Mouse (Mus musculus) embryonic stem cell, embryonic (primary cell): ENCODE data around the gene Numb.

Experiments used
- CTCF ChIA-PET, 4 experiments: fragments of 300-600 bp in 2 of 4; fragments of 350-600 bp in 2 of 4; sonication (Branson Sonifier 250); formaldehyde crosslinking; loops; one replicate each; lab custom pipeline; 2022; ENCODE audit warnings: inconsistent platforms in 2 of 4; lab: Charles Lee
- POLR2A ChIA-PET, 4 experiments: fragments of 300-600 bp in 2 of 4; fragments of 350-600 bp in 2 of 4; sonication (Branson Sonifier 250); formaldehyde crosslinking; loops; one replicate each; lab custom pipeline; 2022; ENCODE audit warnings: antibody characterized with exemption in 4 of 4, inconsistent platforms in 1 of 4; lab: Charles Lee

Gene Numb

DNA sequence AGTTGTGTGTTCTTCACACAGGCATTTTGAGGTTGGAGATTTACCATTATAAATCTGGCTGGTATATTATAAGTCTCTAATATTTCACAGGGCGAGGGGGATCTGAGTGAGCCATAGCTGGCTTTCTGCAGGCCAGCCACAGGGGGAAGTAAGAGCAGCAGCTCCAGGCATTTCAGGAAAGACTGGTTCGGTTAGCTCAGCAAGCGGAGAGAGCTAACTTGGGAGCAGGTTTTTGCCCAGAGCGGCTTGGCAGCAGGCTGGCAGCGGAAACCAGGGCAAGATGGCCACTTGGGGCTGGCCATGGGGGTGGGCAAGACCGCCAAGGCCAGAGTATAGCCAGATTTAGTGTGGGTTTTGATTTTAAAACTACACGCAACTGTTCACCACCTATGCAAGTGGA is 39.2 kb downstream of the Numb start:
- ChIA-PET CTCF (interaction anchor here in 2 of 4 experiments (0.6 kb wide), 3 partner anchors 63 to 1638 kb away, joined by 3 to 4 read pairs (median 3); no protein-coding TSS in a partner anchor), POLR2A (interaction anchor here in 2 of 4 experiments (1.0 to 1.8 kb wide), 8 partner anchors 10 to 179 kb away, joined by 3 to 5 read pairs (median 3); no protein-coding TSS in a partner anchor)

DNA sequence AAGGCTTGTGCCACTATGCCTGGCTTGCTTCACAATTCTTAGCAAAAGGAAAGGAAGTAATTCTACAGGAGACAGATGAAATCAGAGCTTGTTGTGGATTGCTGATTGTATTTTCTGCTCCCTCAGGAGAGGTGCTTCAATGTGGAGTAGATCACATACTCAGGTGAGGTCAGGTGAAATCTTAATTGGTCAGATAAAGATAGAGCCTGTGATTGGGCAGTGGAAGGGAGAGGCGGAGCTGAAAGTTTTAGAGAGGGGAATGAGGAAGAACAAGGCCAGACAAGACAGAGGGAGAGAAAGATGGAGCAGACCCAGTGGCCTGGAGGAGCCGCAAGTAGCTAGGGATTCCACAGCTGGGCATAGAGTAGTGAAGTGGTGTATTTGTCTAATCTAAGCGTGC is 39.6 kb downstream of the Numb start:
- ChIA-PET POLR2A (interaction anchor here in 3 of 4 experiments (0.6 to 1.8 kb wide), 15 partner anchors 10 to 1329 kb away, joined by 3 to 5 read pairs (median 3); partner anchors contain the start of gene Riox1 (in 1 of the 3)), CTCF (interaction anchor here in 1 of 4 experiments (0.6 kb wide), 1 partner anchor 64 kb away, joined by 3 read pairs; no protein-coding TSS in a partner anchor)

DNA sequence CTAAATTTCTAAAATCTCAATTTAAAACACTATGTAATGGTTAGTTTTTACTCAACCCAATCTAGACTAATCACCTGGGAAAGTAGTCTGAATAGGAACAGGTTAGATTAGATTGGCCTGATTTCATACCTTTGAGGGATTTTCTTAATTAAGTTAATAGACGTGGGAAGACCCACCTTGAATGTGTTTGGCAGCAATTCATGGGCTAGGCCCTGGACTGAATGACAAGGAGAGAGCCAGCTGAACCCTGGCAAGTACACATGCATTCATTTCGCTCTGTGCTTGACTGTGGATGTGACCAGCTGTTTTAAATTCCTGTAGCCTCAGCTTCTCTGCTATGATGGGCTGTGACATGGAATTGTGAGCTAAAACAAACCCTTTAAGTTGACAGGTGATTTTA is 40.8 kb downstream of the Numb start:
- POLR2A ChIA-PET = interaction anchor here in 2 of 4 experiments (0.7 to 1.7 kb wide), 6 partner anchors 19 to 325 kb away, joined by 3 to 6 read pairs (median 4); partner anchors contain the start of gene Riox1 (in 1 of the 2)

DNA sequence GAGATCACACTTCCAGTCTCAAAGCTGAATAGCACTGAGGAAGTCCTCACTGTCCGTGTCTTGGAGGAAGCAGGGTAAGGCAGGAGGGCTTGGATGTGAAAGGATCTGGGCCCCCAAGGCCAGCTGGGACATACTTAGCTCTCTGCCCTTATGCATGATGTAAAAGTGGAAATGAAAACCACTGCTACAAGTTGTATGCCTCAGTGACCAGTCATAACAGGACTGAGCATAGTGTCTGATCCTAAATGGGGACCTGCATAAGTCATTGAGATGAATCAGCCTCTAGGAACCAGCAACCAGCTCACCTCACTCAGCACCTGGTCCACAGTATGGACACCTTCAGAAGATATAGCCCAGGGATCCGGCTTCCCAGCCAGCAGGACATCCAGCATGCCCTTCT is 46.6 kb downstream of the Numb start:
- ChIA-PET CTCF (no interaction called here), POLR2A (interaction anchor here in 1 of 4 experiments (0.6 kb wide), 1 partner anchor 81 kb away, joined by 3 read pairs; no protein-coding TSS in a partner anchor)

More for the DNA sequence above, 40.8 kb downstream of the Numb start:
- CTCF ChIA-PET = interaction anchor here in 1 of 4 experiments (0.7 kb wide), 1 partner anchor 107 kb away, joined by 4 read pairs; no protein-coding TSS in a partner anchor

DNA sequence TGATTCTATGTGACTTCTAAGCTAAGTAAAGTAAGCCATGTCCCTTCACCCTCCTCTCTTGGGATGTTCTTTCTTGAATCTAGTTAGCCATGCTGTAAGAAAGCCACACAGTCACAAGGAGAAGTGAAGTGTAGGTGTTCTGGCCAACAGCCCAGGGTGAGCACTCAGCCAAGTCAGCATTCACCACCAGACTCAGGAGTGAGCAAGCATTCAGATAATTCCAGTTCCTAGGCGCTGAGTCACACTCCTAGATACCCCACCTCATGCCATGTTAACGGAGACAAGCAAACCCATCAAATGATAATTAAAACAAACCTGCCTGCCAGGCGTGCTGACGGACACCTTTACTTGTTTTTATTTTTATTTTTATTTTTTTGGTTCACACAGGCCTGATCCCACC is 47.1 kb downstream of the Numb start:
- ChIA-PET CTCF (interaction anchor here in 2 of 4 experiments (0.7 kb wide), 2 partner anchors 9 to 81 kb away, joined by 8 to 14 read pairs; no protein-coding TSS in a partner anchor), POLR2A (interaction anchor here in 2 of 4 experiments (0.6 to 0.7 kb wide), 2 partner anchors 82 to 1050 kb away, joined by 3 to 5 read pairs; no protein-coding TSS in a partner anchor)

DNA sequence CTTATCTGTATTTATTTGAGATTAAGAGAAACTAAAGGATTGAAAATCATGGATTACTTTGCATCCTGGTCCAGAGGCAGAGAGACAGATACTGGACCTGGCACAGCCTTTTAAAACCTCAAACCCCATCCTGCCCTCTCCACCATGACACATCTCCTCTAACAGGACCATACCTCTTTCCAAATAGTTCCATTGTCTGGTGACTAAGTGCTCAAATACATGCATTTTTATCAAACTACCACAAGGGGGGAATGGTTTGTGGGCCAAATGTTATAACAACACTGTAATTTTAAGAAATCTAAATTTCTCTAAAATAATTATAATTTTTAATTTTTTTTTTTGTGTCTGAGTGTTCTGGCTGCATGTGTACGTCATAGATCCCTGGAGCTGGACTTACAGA is 57.2 kb downstream of the Numb start:
- ChIA-PET POLR2A (no interaction called here), CTCF (no interaction called here)

DNA sequence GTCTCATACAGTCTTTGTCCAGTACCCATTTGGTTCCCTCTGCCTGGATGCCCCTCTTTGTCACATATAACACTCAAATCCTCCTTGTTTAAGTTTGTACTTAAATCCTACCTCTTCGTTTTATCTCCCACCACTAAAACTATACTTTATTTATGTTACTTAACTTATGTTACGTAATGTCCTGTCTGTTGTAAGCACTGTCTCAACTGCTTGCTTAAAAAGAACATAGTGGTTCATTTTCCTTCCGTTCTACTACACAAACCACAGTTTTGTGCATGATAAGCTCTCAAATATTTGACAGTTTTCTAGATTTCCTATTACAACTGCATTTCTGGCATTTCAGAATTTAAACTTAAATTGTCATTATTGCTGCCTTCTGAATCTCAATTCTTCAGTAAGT is 59.9 kb downstream of the Numb start:
- CTCF ChIA-PET = no interaction called here
- POLR2A ChIA-PET = interaction anchor here in 1 of 4 experiments (0.5 to 0.9 kb wide), 2 partner anchors 10 to 19 kb away, joined by 3 to 4 read pairs; no protein-coding TSS in a partner anchor

DNA sequence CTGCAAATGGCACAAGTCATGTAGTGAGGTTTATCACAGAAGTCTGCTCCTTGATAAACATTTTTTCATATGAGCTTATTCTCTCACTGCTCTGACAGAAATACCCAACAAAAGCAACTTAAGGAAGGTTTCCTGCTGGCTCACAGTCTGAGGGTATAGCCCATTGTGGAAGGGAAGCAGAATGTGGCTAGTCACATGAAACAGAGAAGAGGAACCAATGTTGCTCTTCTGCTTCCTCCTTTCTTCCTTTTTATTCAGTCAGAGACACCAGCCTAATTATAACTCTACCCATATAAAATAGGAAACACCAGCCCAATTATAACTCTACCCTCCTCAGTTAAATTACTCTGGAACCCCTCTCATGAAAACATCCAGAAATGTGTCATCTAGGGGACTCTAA is 61.0 kb downstream of the Numb start:
- POLR2A ChIA-PET = no interaction called here

DNA sequence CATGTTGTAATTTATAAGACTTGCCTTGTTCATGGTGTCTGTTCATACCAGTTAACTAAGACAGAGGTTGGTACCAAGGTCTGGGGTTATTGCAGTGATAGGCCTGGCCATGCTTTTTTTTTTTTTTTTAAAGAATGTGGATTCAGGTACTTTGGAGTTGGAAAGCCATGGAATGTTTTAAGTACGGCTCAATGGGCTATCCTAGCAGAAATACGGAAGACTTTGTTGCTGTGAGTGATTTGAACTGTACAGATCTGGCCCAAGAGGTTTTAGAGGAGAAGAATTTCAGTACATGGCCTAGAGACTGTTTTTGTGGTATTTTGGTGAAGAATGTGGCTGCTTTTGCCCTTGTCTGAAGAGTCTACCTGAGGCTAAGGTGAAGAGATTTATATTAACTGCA is 63.7 kb downstream of the Numb start:
- CTCF ChIA-PET = no interaction called here
- POLR2A ChIA-PET = interaction anchor here in 1 of 4 experiments (0.7 kb wide), 1 partner anchor 593 kb away, joined by 4 read pairs; the partner anchor contains the start of genes Aldh6a1 and Lin52

More for the DNA sequence above, 61.0 kb downstream of the Numb start:
- CTCF ChIA-PET = interaction anchor here in 1 of 4 experiments (0.5 kb wide), 1 partner anchor 360 kb away, joined by 5 read pairs; no protein-coding TSS in a partner anchor

DNA sequence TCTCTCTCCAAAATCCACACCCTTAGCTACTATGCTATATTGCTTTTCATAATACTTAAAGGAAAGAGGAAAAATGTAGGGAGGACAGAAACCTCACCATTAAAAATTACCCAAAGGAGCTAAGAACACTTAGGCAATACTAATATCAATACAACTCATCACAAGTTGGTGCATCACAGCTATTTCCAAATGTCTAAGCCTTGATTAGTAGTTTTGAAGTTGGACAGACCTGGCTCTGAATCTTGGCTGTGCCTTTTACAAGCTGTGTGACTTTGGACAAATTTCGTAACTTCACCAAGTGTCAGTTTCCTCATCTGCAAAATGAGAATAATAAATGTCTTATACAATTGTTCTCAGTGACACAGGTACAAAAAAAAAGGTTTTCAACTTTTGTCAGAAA is 66.5 kb downstream of the Numb start:
- ChIA-PET CTCF (no interaction called here), POLR2A (no interaction called here)

DNA sequence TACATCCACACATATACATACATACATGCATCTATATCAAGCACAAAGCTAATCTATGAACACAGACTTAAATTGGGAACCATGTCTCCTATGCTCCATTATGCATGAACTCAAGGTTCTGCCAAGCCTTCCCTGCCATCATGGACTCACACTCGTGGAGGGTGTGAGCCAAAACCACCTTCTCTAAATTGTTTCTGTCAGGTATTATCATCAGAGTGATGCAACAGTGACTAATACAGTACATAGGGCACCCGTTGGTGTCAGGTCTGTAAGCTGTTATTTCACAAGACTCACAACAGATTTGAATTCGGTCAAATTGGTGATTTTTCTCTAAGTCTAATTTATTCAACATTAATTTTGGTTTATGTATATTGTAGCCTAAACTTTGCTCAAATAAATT is 67.5 kb downstream of the Numb start:
- ChIA-PET POLR2A (interaction anchor here in 2 of 4 experiments (0.5 to 0.8 kb wide), 2 partner anchors 78 to 140 kb away, joined by 6 to 7 read pairs; no protein-coding TSS in a partner anchor), CTCF (no interaction called here)

DNA sequence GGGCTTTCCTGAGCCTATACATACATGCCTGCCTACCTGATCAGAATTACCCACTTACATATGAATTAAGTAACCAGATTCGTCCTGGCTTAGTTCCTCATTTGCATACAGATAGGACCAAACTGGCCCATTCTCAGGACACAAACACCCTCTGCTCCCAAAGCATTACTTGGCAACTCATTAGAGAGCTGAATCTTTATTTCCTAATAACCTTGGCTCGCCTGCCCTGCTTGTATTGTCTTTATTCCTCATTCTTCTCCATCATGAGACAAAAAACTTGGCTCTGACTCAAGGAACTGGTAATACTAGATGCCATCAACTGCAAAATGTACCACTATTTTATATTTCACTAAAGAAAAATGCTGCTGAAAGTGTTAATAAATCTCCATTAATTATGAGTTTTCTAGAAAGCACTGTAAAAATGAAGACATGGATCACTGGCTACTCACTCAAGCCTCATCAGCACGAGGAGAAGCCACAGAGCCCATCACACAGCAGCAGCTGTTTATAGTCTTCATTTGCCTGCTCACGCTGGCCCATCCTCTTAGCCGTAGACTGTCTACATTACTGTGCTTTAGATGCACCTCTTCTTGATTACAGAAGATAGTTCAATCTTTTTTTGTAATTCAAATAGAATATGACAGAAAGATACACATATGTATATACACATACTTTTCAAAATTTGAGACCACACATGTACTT is 69.1 kb downstream of the Numb start:
- POLR2A ChIA-PET = interaction anchor here in 1 of 4 experiments (1.8 kb wide), 1 partner anchor 10 kb away, joined by 3 read pairs; no protein-coding TSS in a partner anchor
- CTCF ChIA-PET = interaction anchor here in 1 of 4 experiments (0.5 kb wide), 1 partner anchor 245 kb away, joined by 3 read pairs; no protein-coding TSS in a partner anchor

DNA sequence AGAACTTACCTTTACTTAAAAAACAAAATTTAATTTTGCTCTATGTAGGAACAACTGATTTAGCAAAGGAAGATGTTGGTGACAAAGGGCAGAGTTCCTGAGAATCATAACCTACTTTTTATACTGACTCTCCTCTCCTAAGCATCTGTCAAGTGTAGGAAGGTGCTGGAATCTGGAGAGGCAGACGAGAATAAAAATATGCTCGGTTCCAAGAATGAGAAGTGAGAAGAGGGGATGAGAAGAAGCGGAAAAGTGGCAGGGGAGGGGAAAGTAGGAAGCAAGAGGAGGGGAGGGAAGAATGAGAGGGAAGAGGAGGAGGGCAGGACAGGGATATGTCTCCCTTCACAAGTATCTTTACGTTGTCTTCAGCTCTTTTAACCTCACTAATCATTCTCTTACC is 71.4 kb downstream of the Numb start:
- ChIA-PET CTCF (no interaction called here), POLR2A (interaction anchor here in 1 of 4 experiments (1.0 kb wide), 1 partner anchor 8 kb away, joined by 6 read pairs; no protein-coding TSS in a partner anchor)

DNA sequence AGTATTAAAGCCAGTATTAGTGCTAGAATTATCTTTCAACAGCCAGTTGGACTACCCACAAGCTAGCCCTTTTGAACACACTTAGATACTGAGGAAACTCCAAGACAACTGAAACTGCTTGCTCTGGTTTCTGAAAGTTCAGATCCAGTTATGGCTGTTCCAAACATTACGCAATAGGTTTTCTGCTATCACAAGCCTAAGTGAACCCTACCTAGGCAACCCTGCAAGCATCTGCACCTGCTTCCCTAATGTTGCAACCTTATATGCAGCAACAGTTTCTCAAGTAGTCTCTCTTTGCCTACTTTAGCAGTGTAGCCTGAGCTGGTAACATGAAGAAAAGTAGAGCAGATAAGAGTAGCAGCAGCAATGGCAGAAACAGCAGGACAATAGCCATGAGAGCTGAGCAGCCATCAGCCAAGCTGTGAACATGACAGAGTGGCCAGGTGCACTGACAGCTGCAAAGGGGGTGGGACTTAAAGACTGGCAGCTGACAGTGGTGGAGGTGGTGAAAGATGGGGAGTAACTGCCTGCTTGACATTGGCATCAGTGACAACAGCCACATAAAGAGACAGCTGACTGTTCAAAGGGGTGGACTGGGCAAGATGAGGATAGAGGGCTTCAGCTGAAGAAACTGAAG is 73.0 kb downstream of the Numb start:
- ChIA-PET POLR2A (interaction anchor here in 1 of 4 experiments (0.6 kb wide), 1 partner anchor 22 kb away, joined by 3 read pairs; no protein-coding TSS in a partner anchor), CTCF (no interaction called here)

DNA sequence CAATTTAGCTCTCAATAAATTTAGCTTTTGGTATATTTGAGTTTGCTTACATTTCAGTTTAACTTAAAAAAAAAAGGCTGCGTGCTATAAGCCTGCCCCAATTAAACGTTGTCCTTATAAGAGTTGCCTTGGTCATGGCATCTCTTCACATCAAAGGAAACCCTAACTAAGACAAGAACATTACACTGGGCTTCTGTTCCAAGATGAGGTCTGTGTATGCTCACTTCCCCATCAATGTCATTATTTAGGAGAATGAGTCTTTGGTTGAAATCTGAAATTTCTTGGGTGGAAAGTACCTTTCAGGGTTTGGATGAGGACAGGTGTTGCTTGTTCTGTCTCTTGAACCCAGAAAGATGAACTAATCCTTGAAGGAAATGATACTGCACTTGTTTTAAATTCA is 73.9 kb downstream of the Numb start:
- CTCF ChIA-PET = no interaction called here
- POLR2A ChIA-PET = interaction anchor here in 2 of 4 experiments (0.6 to 1.0 kb wide), 4 partner anchors 23 to 1741 kb away, joined by 3 to 4 read pairs (median 3); no protein-coding TSS in a partner anchor

DNA sequence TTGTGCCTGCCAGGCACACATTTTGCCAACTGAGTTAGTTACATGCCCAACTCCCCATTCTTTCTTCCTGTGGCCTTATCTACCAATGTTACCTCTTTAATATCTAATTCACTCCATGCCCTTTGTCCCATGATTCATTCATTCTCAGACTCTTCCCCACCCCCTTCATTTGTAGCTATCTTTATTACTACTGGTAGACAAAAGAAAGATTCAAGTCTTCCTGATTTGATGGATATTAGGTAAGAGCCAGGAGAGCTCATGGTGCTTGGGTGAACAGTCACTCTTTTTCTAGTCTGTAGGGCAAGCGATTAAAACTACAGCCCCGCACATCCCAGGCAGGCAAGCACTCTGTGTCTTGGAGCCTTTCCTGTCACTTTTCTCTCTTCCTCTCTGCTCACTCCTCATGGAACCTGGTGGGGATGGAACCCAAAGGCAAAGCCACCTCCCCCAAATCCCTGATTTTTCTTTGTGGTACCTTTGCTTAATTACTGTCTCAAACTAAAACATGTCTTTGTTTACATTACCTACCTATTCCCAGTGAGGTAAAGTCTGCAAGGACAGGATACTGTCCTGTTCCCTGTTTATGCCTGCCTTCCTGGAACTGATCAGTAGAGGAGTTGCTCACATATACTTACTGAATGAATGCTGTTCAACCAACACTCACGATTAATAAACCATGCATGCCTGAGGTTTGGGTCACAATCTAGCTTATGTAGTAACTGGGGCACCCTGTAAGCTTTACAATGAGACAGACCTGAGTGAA is 78.9 kb downstream of the Numb start:
- POLR2A ChIA-PET = interaction anchor here in 1 of 4 experiments (0.8 to 2.3 kb wide), 6 partner anchors 8 to 31 kb away, joined by 3 to 7 read pairs (median 5); no protein-coding TSS in a partner anchor
- CTCF ChIA-PET = no interaction called here

DNA sequence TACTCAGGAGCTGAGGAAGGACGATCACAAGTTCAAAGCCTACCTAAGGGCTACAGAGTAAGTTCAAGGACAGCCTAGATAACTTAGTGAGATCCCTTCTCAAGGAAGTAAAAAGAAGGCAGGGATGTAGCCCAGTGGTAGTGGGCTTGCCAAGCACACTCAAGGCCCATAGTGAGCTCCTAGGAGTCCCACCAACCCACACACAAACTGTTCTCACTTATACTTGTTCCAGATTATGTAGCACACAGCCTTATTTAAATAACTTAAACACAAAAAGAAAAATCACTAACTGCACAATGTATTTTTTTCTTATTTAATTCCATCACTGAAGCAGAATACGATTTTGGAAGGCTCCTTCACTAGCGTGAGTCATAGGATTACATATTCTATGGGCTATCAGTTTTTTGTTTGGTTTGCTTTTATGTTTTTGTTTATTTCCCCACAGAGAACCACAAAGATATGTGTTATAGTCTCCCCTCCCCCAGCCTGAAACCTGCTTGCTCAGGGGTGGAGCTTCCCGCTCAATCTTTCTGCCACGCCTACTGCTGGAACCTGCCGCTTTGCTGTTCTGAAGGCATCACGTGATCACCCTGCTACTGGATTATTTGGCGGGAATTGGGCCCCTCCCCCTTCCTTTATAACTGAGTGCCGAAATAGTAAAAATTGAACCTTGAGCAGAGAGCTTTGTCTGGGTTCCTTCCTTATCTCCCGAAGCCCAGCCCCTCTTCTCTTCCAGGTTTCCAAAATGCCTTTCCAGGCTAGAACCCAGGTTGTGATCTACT is 80.1 kb downstream of the Numb start:
- CTCF ChIA-PET = interaction anchor here in 1 of 4 experiments (0.5 to 0.6 kb wide), 2 partner anchors 67 to 272 kb away, joined by 4 to 9 read pairs; no protein-coding TSS in a partner anchor
- POLR2A ChIA-PET = interaction anchor here in 2 of 4 experiments (0.5 to 2.3 kb wide), 10 partner anchors 9 to 130 kb away, joined by 3 to 7 read pairs (median 4); no protein-coding TSS in a partner anchor
